Mouse (Mus musculus): ENCODE data around the gene Stub1.

Gene Stub1

GRCm38 (mm10) chr17:25783861-25784574 is 49.2 kb downstream of the Stub1 start:
- DNase-seq = no peak

- DNase-seq = no peak
These were observed 50.1 kb downstream of the Stub1 start for GRCm38 (mm10) chr17:25783086-25783485.

GRCm38 (mm10) chr17:25781339-25781738 is 51.9 kb downstream of the Stub1 start:
- DNase-seq = no peak

Measured in right cerebral cortex, postnatal 4 days (tissue).